Mouse (Mus musculus) MEL (cell line): ENCODE data around the gene Aatf. TPM values are rescaled to one million over a fixed set of nuclear protein-coding genes. Genes with fewer than 3 reads are reported as not detected.

Experiments
- DNase-seq: peaks from one replicate; pipeline ENCODE4 v3.0.0; 2011; ENCODE audit warnings: low read depth, low spot score
- H3K27ac ChIP-seq: 2 replicates; pipeline ENCODE4 v1.5.1; 2012; ENCODE audit warnings: low read depth, mild to moderate bottlenecking, control low read depth, low read length, moderate library complexity; ENCODE audit not compliant: control insufficient read depth
- H3K27me3 ChIP-seq, 2 experiments: fragments of 150-350 bp in 1 of 2; sonication (generic) in 1 of 2; 2 replicates each; pipeline ENCODE4 v1.6.1; 2012; ENCODE audit warnings: low read length in 2 of 2, mild to moderate bottlenecking in 2 of 2, improper control_type of control experiment in 1 of 2, moderate library complexity in 1 of 2; ENCODE audit not compliant: insufficient read depth in 2 of 2, control insufficient read depth in 1 of 2
- H3K36me3 ChIP-seq, 2 experiments: 2 replicates each; pipeline ENCODE4 v1.6.1; 2012 to 2014; ENCODE audit warnings: low read length in 2 of 2, improper control_type of control experiment in 1 of 2, inconsistent platforms in 1 of 2, mild to moderate bottlenecking in 1 of 2; ENCODE audit not compliant: insufficient read depth in 2 of 2, control insufficient read depth in 1 of 2
- H3K4me1 ChIP-seq, 2 experiments: fragments of 150-350 bp in 1 of 2; sonication (generic) in 1 of 2; 2 replicates each; pipeline ENCODE4 v1.6.1; 2012; ENCODE audit warnings: low read length in 2 of 2, improper control_type of control experiment in 1 of 2, mild to moderate bottlenecking in 1 of 2; ENCODE audit not compliant: insufficient read depth in 2 of 2, control insufficient read depth in 1 of 2
- H3K4me3 ChIP-seq, 2 experiments: fragments of 150-350 bp in 1 of 2; sonication (generic) in 1 of 2; 2 replicates each; pipeline ENCODE4 v1.5.1; 2012; ENCODE audit warnings: low read depth in 2 of 2, low read length in 2 of 2, mild to moderate bottlenecking in 2 of 2, moderate library complexity in 2 of 2, control low read depth in 1 of 2, improper control_type of control experiment in 1 of 2; ENCODE audit not compliant: control insufficient read depth in 1 of 2, insufficient read depth in 1 of 2
- H3K79me2 ChIP-seq: 2 replicates; pipeline ENCODE4 v1.6.1; 2012; ENCODE audit warnings: mild to moderate bottlenecking, low read length, moderate library complexity; ENCODE audit not compliant: control insufficient read depth, poor library complexity, insufficient read depth
- H3K9ac ChIP-seq: 2 replicates; pipeline ENCODE4 v1.6.1; 2012; ENCODE audit warnings: low read depth, mild to moderate bottlenecking, control low read depth, low read length, moderate library complexity; ENCODE audit not compliant: control insufficient read depth, poor library complexity, severe bottlenecking
- H3K9me3 ChIP-seq: fragments of 150-350 bp; sonication (generic); replicated peaks from 2 replicates; pipeline ENCODE4 v1.6.1; 2012; ENCODE audit warnings: mild to moderate bottlenecking, low read length, improper control_type of control experiment, moderate library complexity; ENCODE audit not compliant: insufficient read depth
- CHD1 ChIP-seq: IDR thresholded peaks from 2 replicates; pipeline ENCODE4 v1.6.1; 2012; ENCODE audit warnings: low read depth, mild to moderate bottlenecking, inconsistent platforms, low read length, improper control_type of control experiment
- CHD2 ChIP-seq: IDR thresholded peaks from 2 replicates; pipeline ENCODE4 v1.6.1; 2011; ENCODE audit warnings: low read length, improper control_type of control experiment
- E2F4 ChIP-seq: IDR thresholded peaks from 2 replicates; pipeline ENCODE4 v1.6.1; 2011; ENCODE audit warnings: low read depth, low read length, improper control_type of control experiment, borderline replicate concordance
- ELF1 ChIP-seq: IDR thresholded peaks from 2 replicates; pipeline ENCODE4 v1.6.1; 2014; ENCODE audit warnings: low read depth, mild to moderate bottlenecking, inconsistent platforms, low read length, improper control_type of control experiment, moderate library complexity
- GABPA ChIP-seq: IDR thresholded peaks from 2 replicates; pipeline ENCODE4 v1.6.1; 2012; ENCODE audit warnings: low read depth, mild to moderate bottlenecking, inconsistent platforms, low read length, improper control_type of control experiment, moderate library complexity
- GATA1 ChIP-seq: IDR thresholded peaks from 2 replicates; pipeline ENCODE4 v1.6.1; 2011; ENCODE audit warnings: low read depth, low read length, improper control_type of control experiment
- HCFC1 ChIP-seq: IDR thresholded peaks from 2 replicates; pipeline ENCODE4 v1.6.1; 2012; ENCODE audit warnings: low read depth, mild to moderate bottlenecking, inconsistent platforms, low read length, improper control_type of control experiment, moderate library complexity
- JUND ChIP-seq: IDR thresholded peaks from 2 replicates; pipeline ENCODE4 v1.6.1; 2011; ENCODE audit warnings: low read depth, mild to moderate bottlenecking, improper control_type of control experiment, low read length
- KAT2A ChIP-seq: conservative IDR thresholded peaks from 2 replicates; pipeline ENCODE4 v1.6.1; 2012; ENCODE audit warnings: low read depth, low read length, improper control_type of control experiment, inconsistent platforms
- MAFK ChIP-seq: IDR thresholded peaks from 2 replicates; pipeline ENCODE4 v1.6.1; 2011; ENCODE audit warnings: low read depth, mild to moderate bottlenecking, low read length, improper control_type of control experiment, borderline replicate concordance
- MAX ChIP-seq: IDR thresholded peaks from 2 replicates; pipeline ENCODE4 v1.6.1; 2011; ENCODE audit warnings: low read length, improper control_type of control experiment
- MAZ ChIP-seq: IDR thresholded peaks from 2 replicates; pipeline ENCODE4 v1.6.1; 2012; ENCODE audit warnings: low read depth, mild to moderate bottlenecking, inconsistent platforms, low read length, improper control_type of control experiment
- MEF2A ChIP-seq: IDR thresholded peaks from 2 replicates; pipeline ENCODE4 v1.6.1; 2014; ENCODE audit warnings: low read depth, mild to moderate bottlenecking, inconsistent platforms, low read length, improper control_type of control experiment; ENCODE audit not compliant: poor library complexity, insufficient replicate concordance, severe bottlenecking; ENCODE audit errors: extremely low read depth
- MXI1 ChIP-seq: IDR thresholded peaks from 2 replicates; pipeline ENCODE4 v1.6.1; 2011; ENCODE audit warnings: mild to moderate bottlenecking, low read depth, low read length, improper control_type of control experiment
- MYB ChIP-seq: IDR thresholded peaks from 2 replicates; pipeline ENCODE4 v1.6.1; 2011; ENCODE audit warnings: mild to moderate bottlenecking, low read depth, low read length, improper control_type of control experiment
- MYC ChIP-seq: IDR thresholded peaks from 2 replicates; pipeline ENCODE4 v1.6.1; 2011; ENCODE audit warnings: low read depth, mild to moderate bottlenecking, low read length, improper control_type of control experiment, moderate library complexity
- NELFE ChIP-seq: IDR thresholded peaks from 2 replicates; pipeline ENCODE4 v1.6.1; 2011; ENCODE audit warnings: low read depth, low read length, improper control_type of control experiment
- NRF1 ChIP-seq: IDR thresholded peaks from 2 replicates; pipeline ENCODE4 v1.6.1; 2014; ENCODE audit warnings: low read depth, mild to moderate bottlenecking, inconsistent platforms, low read length, improper control_type of control experiment, moderate library complexity; ENCODE audit not compliant: poor library complexity, insufficient read depth, severe bottlenecking
- POLR2A ChIP-seq, 2 experiments: IDR thresholded peaks; 2 replicates each; pipeline ENCODE4 v1.6.1; 2011 to 2012; ENCODE audit warnings: low read length in 2 of 2, mild to moderate bottlenecking in 2 of 2, control low read depth in 1 of 2, improper control_type of control experiment in 1 of 2, low read depth in 1 of 2, moderate library complexity in 1 of 2; ENCODE audit not compliant: control insufficient read depth in 1 of 2, insufficient read depth in 1 of 2, poor library complexity in 1 of 2
- POLR2AphosphoS2 ChIP-seq: IDR thresholded peaks from 2 replicates; pipeline ENCODE4 v1.6.1; 2011; ENCODE audit warnings: low read length, improper control_type of control experiment
- POLR2AphosphoS5 ChIP-seq: IDR thresholded peaks from 2 replicates; pipeline ENCODE4 v1.6.1; 2012; ENCODE audit warnings: low read depth, borderline replicate concordance, mild to moderate bottlenecking, inconsistent platforms, low read length, moderate library complexity, mixed read lengths
- SIN3A ChIP-seq: IDR thresholded peaks from 2 replicates; pipeline ENCODE4 v1.6.1; 2012; ENCODE audit warnings: low read length, improper control_type of control experiment, inconsistent platforms
- TAL1 ChIP-seq: IDR thresholded peaks from 2 replicates; pipeline ENCODE4 v1.6.1; 2012; ENCODE audit warnings: mild to moderate bottlenecking, inconsistent platforms, low read length, moderate library complexity, mixed read lengths
- TBP ChIP-seq: IDR thresholded peaks from 2 replicates; pipeline ENCODE4 v1.8.0; 2011; ENCODE audit warnings: low read depth, low read length, improper control_type of control experiment
- USF1 ChIP-seq: IDR thresholded peaks from 2 replicates; pipeline ENCODE4 v1.6.1; 2014; ENCODE audit warnings: low read depth, mild to moderate bottlenecking, inconsistent platforms, low read length, improper control_type of control experiment, moderate library complexity
- ZKSCAN1 ChIP-seq: IDR thresholded peaks from 2 replicates; pipeline ENCODE4 v1.6.1; 2012; ENCODE audit warnings: low read depth, mild to moderate bottlenecking, inconsistent platforms, low read length, improper control_type of control experiment, moderate library complexity
- ZMIZ1 ChIP-seq: IDR thresholded peaks from 2 replicates; pipeline ENCODE4 v1.6.1; 2012; ENCODE audit warnings: low read depth, mild to moderate bottlenecking, inconsistent platforms, low read length, improper control_type of control experiment, moderate library complexity
- polyA plus RNA-seq, 2 experiments: library from polyadenylated mRNA; stranded (reverse) in 1 of 2; unstranded in 1 of 2; fragments of >175 nt in 1 of 2; fragments of >200 nt in 1 of 2; gene quantifications; 2 replicates each; pipeline versions ENCODE4 v1.2.1 to v1.2.4; 2012; ENCODE audit warnings: low replicate concordance in 2 of 2, low read depth in 1 of 2; ENCODE audit not compliant: insufficient read length in 2 of 2, insufficient read depth in 1 of 2, missing spikeins in 1 of 2
- total RNA-seq: library from RNA; depleted of rRNA; stranded (reverse); fragments of 300-350 nt; gene quantifications from 2 replicates; pipeline ENCODE4 v1.2.3, GENCODE M21; 2012

Gene Aatf
- total and polyA plus RNA-seq, 3 experiments, result 187 to 243 TPM; not detected in 1

- no peak for TF ChIP-seq MAFK
- no peak for TF ChIP-seq POLR2AphosphoS5
- no peak for TF ChIP-seq MYC
- no peak for TF ChIP-seq NELFE
- no peak for TF ChIP-seq ZKSCAN1
- no peak for TF ChIP-seq MEF2A
- TF ChIP-seq JUND, result no peak
- TF ChIP-seq POLR2AphosphoS2, result no peak
- no peak for TF ChIP-seq TBP
- no peak for TF ChIP-seq MAX
- TF ChIP-seq MXI1, result no peak
- no peak for TF ChIP-seq POLR2A (IDR thresholded peaks at IDR 0.05; ENCODE audit: control insufficient read depth in 1 of 2, insufficient read depth in 1 of 2, low read depth in 1 of 2, low read length in 2 of 2, poor library complexity in 1 of 2)
- no peak for TF ChIP-seq HCFC1
- TF ChIP-seq SIN3A, result no peak
- no peak overlapping the region for H3K27ac ChIP-seq
- no peaks in the 10 kb centered on the region for H3K79me2 ChIP-seq
- H3K36me3 ChIP-seq, result no peaks in the 10 kb centered on the region
- no peak for DNase-seq
- no peaks in the 10 kb centered on the region for H3K9me3 ChIP-seq
- no peak overlapping the region for H3K9ac ChIP-seq
- H3K4me1 ChIP-seq, result no peaks in the 10 kb centered on the region
- H3K27me3 ChIP-seq, result peaks cover 7 to 21% of the 10 kb centered on the region in 2 experiments
- no peak overlapping the region for H3K4me3 ChIP-seq
Observed at GRCm38 (mm10) chr11:84549258-84549791, 36.0 kb upstream of the Aatf start.

- Histone ChIP-seq H3K9ac (no peak overlapping the region), H3K4me1 (no peaks in the 10 kb centered on the region), H3K4me3 (no peak overlapping the region), H3K36me3 (no peaks in the 10 kb centered on the region), H3K27ac (no peak overlapping the region), H3K9me3 (no peaks in the 10 kb centered on the region), H3K27me3 (peaks cover 9 to 23% of the 10 kb centered on the region in 2 experiments), H3K79me2 (no peaks in the 10 kb centered on the region)
- TF ChIP-seq MYB (no peak), GATA1 (no peak), USF1 (no peak), HCFC1 (no peak), NRF1 (no peak), ZKSCAN1 (no peak), MAZ (no peak), MAX (no peak), JUND (no peak), CHD2 (no peak), ZMIZ1 (no peak), ELF1 (no peak), E2F4 (no peak), KAT2A (no peak), CHD1 (no peak), MXI1 (no peak), TAL1 (no peak), GABPA (no peak), POLR2A (IDR thresholded peaks at IDR 0.05; ENCODE audit: control insufficient read depth in 1 of 2, insufficient read depth in 1 of 2, low read depth in 1 of 2, low read length in 2 of 2, poor library complexity in 1 of 2) (no peak), MAFK (no peak)
- no peak for DNase-seq
Observed at GRCm38 (mm10) chr11:84548293-84548692, 35.0 kb upstream of the Aatf start.
